Mouse (Mus musculus) midbrain, embryonic 14.5 days (tissue): ENCODE measurements around the gene Cavin4. TPM values are rescaled to one million over a fixed set of nuclear protein-coding genes. Genes with fewer than 3 reads are reported as not detected.

ENCODE experiments used
- ATAC-seq: fragments of 200-750 bp; cut with Nextera tagmentation; 2 replicates; pipeline ENCODE4 v1.8.0; 2017; ENCODE audit warnings: moderate number of reproducible peaks, moderate library complexity; ENCODE audit not compliant: low FRiP score, low TSS enrichment
- DNase-seq: peaks from one replicate; pipeline ENCODE4 v3.0.0-alpha.2; 2015
- H3K27ac ChIP-seq: fragments of 300-500 bp; sonication (generic); replicated peaks from 2 replicates; pipeline ENCODE4 v1.5.1; 2014; ENCODE audit warnings: mild to moderate bottlenecking, low read depth, low read length, moderate library complexity
- H3K27me3 ChIP-seq: fragments of 300-500 bp; sonication (generic); 2 replicates; pipeline ENCODE4 v1.6.1; 2014; ENCODE audit warnings: low read length, control low read depth, mixed read lengths; ENCODE audit not compliant: control insufficient read depth, insufficient read depth
- H3K36me3 ChIP-seq: fragments of 300-500 bp; sonication (generic); 2 replicates; pipeline ENCODE4 v1.6.1; 2014; ENCODE audit warnings: low read length, control low read depth; ENCODE audit not compliant: control insufficient read depth, insufficient read depth
- H3K4me1 ChIP-seq: fragments of 300-500 bp; sonication (generic); 2 replicates; pipeline ENCODE4 v1.6.1; 2014; ENCODE audit warnings: mild to moderate bottlenecking, antibody characterized with exemption, low read length, control low read depth; ENCODE audit not compliant: control insufficient read depth, insufficient read depth
- H3K4me2 ChIP-seq: fragments of 300-500 bp; sonication (generic); 2 replicates; pipeline ENCODE4 v1.6.1; 2014; ENCODE audit warnings: mild to moderate bottlenecking, low read length, moderate library complexity
- H3K4me3 ChIP-seq: fragments of 300-500 bp; sonication (generic); replicated peaks from 2 replicates; pipeline ENCODE4 v1.5.1; 2014; ENCODE audit warnings: low read depth, low read length
- H3K9ac ChIP-seq: fragments of 300-500 bp; sonication (generic); replicated peaks from 2 replicates; pipeline ENCODE4 v1.6.1; 2014; ENCODE audit warnings: mild to moderate bottlenecking, low read length, moderate library complexity
- H3K9me3 ChIP-seq: fragments of 300-500 bp; sonication (generic); 2 replicates; pipeline ENCODE4 v1.6.1; 2016; ENCODE audit warnings: low read length, control low read depth, mixed read lengths; ENCODE audit not compliant: control insufficient read depth
- WGBS: fragments of 180-500 bp; shearing (Covaris S2); extraction: QIAGEN DNeasy Blood & Tissue Kit; methylation state at CpG from one replicate; pipeline ENCODE4 v1.1.7; 2014; 5-methylcytosine and 5-hydroxymethylcytosine counted together
- polyA plus RNA-seq: library from polyadenylated mRNA; unstranded; fragments of >200 nt; fragmentation: Nextera tagmentation; extraction: Ambion mirVana; gene quantifications from 2 replicates; pipeline ENCODE4 v1.2.1, GENCODE M21; 2014

Gene Cavin4
- polyA plus RNA-seq, 1 experiment from 2014 or later, result 3.4 TPM

GRCm38 (mm10) chr4:48633529-48633928 lies 29.8 kb upstream of the Cavin4 start:
- Histone ChIP-seq H3K9me3 (no peaks in the 10 kb centered on the region), H3K36me3 (peaks cover 43% of the 10 kb centered on the region), H3K27me3 (no peaks in the 10 kb centered on the region), H3K4me2 (no peak overlapping the region), H3K9ac (no peak overlapping the region), H3K27ac (no peak overlapping the region), H3K4me3 (no peak overlapping the region), H3K4me1 (no peaks in the 10 kb centered on the region)
- 71% methylated on average over 6 of the region's 6 CpGs for WGBS
- ATAC-seq (no peak), DNase-seq (peak; percentile 25)

- DNase-seq (peak; percentile 35), ATAC-seq (no peak)
- H3K4me3 ChIP-seq, result no peak overlapping the region
- H3K4me1 ChIP-seq, result no peaks in the 10 kb centered on the region
- H3K27me3 ChIP-seq, result no peaks in the 10 kb centered on the region
- 87% methylated on average over 2 of the region's 2 CpGs for WGBS
- no peak overlapping the region for H3K9ac ChIP-seq
- no peaks in the 10 kb centered on the region for H3K9me3 ChIP-seq
- H3K27ac ChIP-seq, result no peak overlapping the region
- H3K4me2 ChIP-seq, result no peak overlapping the region
- H3K36me3 ChIP-seq, result peaks cover 44% of the 10 kb centered on the region
These were observed 29.3 kb upstream of the Cavin4 start for GRCm38 (mm10) chr4:48634058-48634457.

- H3K27me3 ChIP-seq, result no peaks in the 10 kb centered on the region
- 95% methylated on average over 13 of the region's 13 CpGs for WGBS
- no peak overlapping the region for H3K4me2 ChIP-seq
- no peaks in the 10 kb centered on the region for H3K9me3 ChIP-seq
- no peaks in the 10 kb centered on the region for H3K4me1 ChIP-seq
- no peak overlapping the region for H3K9ac ChIP-seq
- no peak overlapping the region for H3K27ac ChIP-seq
- H3K4me3 ChIP-seq, result no peak overlapping the region
- peaks cover 58% of the 10 kb centered on the region for H3K36me3 ChIP-seq
- no peak for DNase-seq
- no peak for ATAC-seq
These were observed 26.5 kb upstream of the Cavin4 start for GRCm38 (mm10) chr4:48636831-48637230.

GRCm38 (mm10) chr4:48638132-48638531 lies 25.2 kb upstream of the Cavin4 start:
- WGBS, result 67% methylated on average over 10 of the region's 10 CpGs
- H3K36me3 ChIP-seq, result peaks cover 71% of the 10 kb centered on the region
- ATAC-seq (no peak), DNase-seq (no peak)
- H3K4me3 ChIP-seq, result no peak overlapping the region
- no peaks in the 10 kb centered on the region for H3K9me3 ChIP-seq
- H3K27me3 ChIP-seq, result no peaks in the 10 kb centered on the region
- H3K27ac ChIP-seq, result no peak overlapping the region
- H3K9ac ChIP-seq, result no peak overlapping the region
- no peak overlapping the region for H3K4me2 ChIP-seq
- H3K4me1 ChIP-seq, result no peaks in the 10 kb centered on the region

- Histone ChIP-seq H3K9me3 (no peaks in the 10 kb centered on the region), H3K4me3 (no peak overlapping the region), H3K4me2 (no peak overlapping the region), H3K9ac (no peak overlapping the region), H3K4me1 (no peaks in the 10 kb centered on the region), H3K27ac (no peak overlapping the region), H3K27me3 (no peaks in the 10 kb centered on the region), H3K36me3 (peaks cover 76% of the 10 kb centered on the region)
- 87% methylated on average over 17 of the region's 17 CpGs for WGBS
- DNase-seq (peak; percentile 19), ATAC-seq (no peak)
These were observed 23.8 kb upstream of the Cavin4 start for GRCm38 (mm10) chr4:48639503-48639902.

- DNase-seq (no peak), ATAC-seq (no peak)
- Histone ChIP-seq H3K9ac (no peak overlapping the region), H3K4me1 (no peaks in the 10 kb centered on the region), H3K27ac (no peak overlapping the region), H3K4me2 (no peak overlapping the region), H3K27me3 (no peaks in the 10 kb centered on the region), H3K36me3 (peaks cover 80% of the 10 kb centered on the region), H3K4me3 (no peak overlapping the region), H3K9me3 (no peaks in the 10 kb centered on the region)
- 86% methylated on average over 6 of the region's 6 CpGs for WGBS
These were observed 19.5 kb upstream of the Cavin4 start for GRCm38 (mm10) chr4:48643801-48644200.

- Histone ChIP-seq H3K27ac (no peak overlapping the region), H3K4me2 (no peak overlapping the region), H3K4me3 (no peak overlapping the region), H3K4me1 (no peaks in the 10 kb centered on the region), H3K9me3 (no peaks in the 10 kb centered on the region), H3K9ac (no peak overlapping the region), H3K27me3 (no peaks in the 10 kb centered on the region), H3K36me3 (peaks cover 82% of the 10 kb centered on the region)
- ATAC-seq (no peak), DNase-seq (no peak)
- 97% methylated on average over 5 of the region's 5 CpGs for WGBS
These were observed 17.2 kb upstream of the Cavin4 start for GRCm38 (mm10) chr4:48646143-48646542.

GRCm38 (mm10) chr4:48650617-48651360 lies 12.5 kb upstream of the Cavin4 start:
- ATAC-seq, result no peak
- no peak overlapping the region for H3K27ac ChIP-seq
- H3K4me3 ChIP-seq, result no peak overlapping the region
- H3K27me3 ChIP-seq, result no peaks in the 10 kb centered on the region
- no peak overlapping the region for H3K4me2 ChIP-seq
- WGBS, result 92% methylated on average over 10 of the region's 10 CpGs
- DNase-seq, result no peak
- H3K9me3 ChIP-seq, result no peaks in the 10 kb centered on the region
- peaks cover 82% of the 10 kb centered on the region for H3K36me3 ChIP-seq
- H3K9ac ChIP-seq, result no peak overlapping the region
- H3K4me1 ChIP-seq, result no peaks in the 10 kb centered on the region

- H3K27me3 ChIP-seq, result no peaks in the 10 kb centered on the region
- WGBS, result 24% methylated on average over 4 of the region's 4 CpGs
- H3K4me3 ChIP-seq, result no peak overlapping the region
- peaks cover 88% of the 10 kb centered on the region for H3K36me3 ChIP-seq
- no peak for DNase-seq
- H3K27ac ChIP-seq, result no peak overlapping the region
- H3K9me3 ChIP-seq, result no peaks in the 10 kb centered on the region
- H3K9ac ChIP-seq, result no peak overlapping the region
- no peaks in the 10 kb centered on the region for H3K4me1 ChIP-seq
- no peak for ATAC-seq
- no peak overlapping the region for H3K4me2 ChIP-seq
These were observed 9.2 kb upstream of the Cavin4 start for GRCm38 (mm10) chr4:48654118-48654517.
